Mouse (Mus musculus) ES-E14 (cell line): ENCODE data around the gene Aunip.

Experiments
- CHD2 ChIP-seq: IDR thresholded peaks from 2 replicates; pipeline ENCODE4 v1.6.1; 2014; ENCODE audit warnings: mild to moderate bottlenecking, low read depth, low read length, inconsistent platforms
- HCFC1 ChIP-seq: IDR thresholded peaks from 2 replicates; pipeline ENCODE4 v1.6.1; 2012; ENCODE audit warnings: low read length, inconsistent platforms, borderline replicate concordance; ENCODE audit not compliant: insufficient read depth
- MAFK ChIP-seq: IDR thresholded peaks from 2 replicates; pipeline ENCODE4 v1.6.1; 2014; ENCODE audit warnings: mild to moderate bottlenecking, low read depth, low read length, inconsistent platforms; ENCODE audit not compliant: insufficient read depth
- ZC3H11A ChIP-seq: IDR thresholded peaks from 2 replicates; pipeline ENCODE4 v1.6.1; 2012; ENCODE audit warnings: low read depth, mild to moderate bottlenecking, inconsistent platforms, low read length, borderline replicate concordance
- ZNF384 ChIP-seq: IDR thresholded peaks from 2 replicates; pipeline ENCODE4 v1.6.1; 2012; ENCODE audit warnings: low read depth, low read length, inconsistent platforms

GRCm38 (mm10) chr4:134491716-134492115, 19.1 kb upstream of the Aunip start:
- no peak for TF ChIP-seq MAFK
- TF ChIP-seq CHD2 = no peak
- TF ChIP-seq ZNF384 = no peak
- no peak for TF ChIP-seq HCFC1
- TF ChIP-seq ZC3H11A = no peak
